Mouse (Mus musculus): ENCODE measurements around the gene Gpa33.

DNA sequence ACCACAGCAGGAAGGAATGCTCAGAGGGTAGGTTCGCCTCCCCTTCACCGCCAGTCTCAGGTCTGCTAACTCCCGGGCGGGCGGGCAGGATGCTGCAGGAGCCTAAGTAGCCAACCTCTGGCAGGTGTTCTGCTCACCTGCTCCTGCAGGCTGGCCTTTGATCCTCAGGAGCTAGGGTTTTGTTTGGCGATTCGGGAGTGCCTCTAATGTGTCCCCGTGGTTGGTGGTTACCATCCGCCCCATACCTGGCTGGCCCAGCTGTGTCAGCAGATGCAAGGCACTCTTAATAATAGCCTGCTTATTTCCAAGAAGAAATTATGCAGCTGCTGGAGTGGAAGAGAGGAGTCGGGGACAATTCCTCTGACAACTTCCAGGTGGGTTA, 25.1 kb downstream of the Gpa33 start:
- no peak for TF ChIP-seq BHLHE40 (IDR thresholded peaks at IDR 0.05; ENCODE audit: low read depth, low read length)
- no peak for TF ChIP-seq POLR2AphosphoS2 (IDR thresholded peaks at IDR 0.05; ENCODE audit: low read depth, low read length)

Measured in CH12.LX (cell line).